Mouse (Mus musculus) neutrophil, adult 83 days (primary cell): ENCODE data around the gene Sult3a2. TPM values are rescaled to one million over a fixed set of nuclear protein-coding genes. Genes with fewer than 3 reads are reported as not detected.

Source experiments
- total RNA-seq, 2 experiments: library from RNA; stranded (reverse); gene quantifications; one replicate each; pipeline ENCODE4 v1.2.4; 2023

Gene Sult3a2
- not detected for total RNA-seq

GRCm38 (mm10) chr10:33786604-33787003 is at the start of gene Sult3a2:
Gene Sult3a2, minus strand, starts transcription at chr10:33786704.

Other genes with a start within 250 kb of the Sult3a2 start
- not detected for gene Clvs2, start 161.9 kb downstream of the Sult3a2 start, total RNA-seq
- not detected for gene Sult3a1, start 71.0 kb upstream of the Sult3a2 start, total RNA-seq
- not detected for gene Rsph4a, start 118.4 kb upstream of the Sult3a2 start, total RNA-seq
- gene Zup1, start 164.6 kb upstream of the Sult3a2 start, total RNA-seq, result 10 to 100 TPM; 30.5 to 34.6 TPM
- gene Rwdd1, start 232.9 kb upstream of the Sult3a2 start, total RNA-seq, result 10 to 100 TPM; 38.2 to 39.3 TPM